ENCODE assay signal across 10 mouse cellular contexts in genomic region chr11:68188695-68189201, GRCm38 (mm10).
A peak's percentile ranks its signal among the peaks of the same experiment; 100 is the strongest.
DNase-seq lines count a peak whose midpoint lies in the region; ATAC-seq and TF ChIP-seq lines count a peak whose summit lies in the region.
"Had no signal": no experiment of that assay in that cellular context is flagged by ENCODE, and none has a peak within 500 bp of the region (broad histone marks: within the 10 kb centered on the region; RNA-seq: fewer than 3 reads in every experiment).

No protein-coding gene starts in this region.

- no peak for TF ChIP-seq EP300 in liver, postnatal 0 days (IDR thresholded peaks at IDR 0.05; ENCODE audit: low read depth)

- no peak overlapping the region for H3K9ac ChIP-seq in liver, postnatal 0 days (replicated peaks)
- H3K9ac ChIP-seq in liver, embryonic 12.5 days = no peak overlapping the region
- no peak overlapping the region for H3K9ac ChIP-seq in stomach, embryonic 15.5 days
- H3K9ac ChIP-seq: neural tube, embryonic 13.5 days had no signal

- DNase-seq in liver, postnatal 0 days = no peak
- DNase-seq in heart, embryonic 10.5 days (ENCODE audit: low spot score) = no peak
- peak; percentile 66 for DNase-seq in kidney, postnatal 10 days
- no peak for DNase-seq in cerebellum, adult 11-12 months
- no peak for DNase-seq in gastrocnemius, postnatal 14 days
- DNase-seq in gastrocnemius, postnatal 36 days = no peak
- DNase-seq: gastrocnemius, postnatal 25 days had no signal

- intact Hi-C loops in gastrocnemius, postnatal 14 days (cut with DNase I; ENCODE audit: low total_unique reads) = no loop called here
- intact Hi-C loops in gastrocnemius, postnatal 36 days (cut with DNase I) = no loop called here

- 0 out of 2 replicates have a peak overlapping the region, but pooled peaks have one; percentile 3 for H3K27ac ChIP-seq in liver, postnatal 0 days (ENCODE audit: low read depth)
- H3K27ac ChIP-seq in liver, embryonic 12.5 days = no peak overlapping the region
- peak overlapping the region; percentile 67 for H3K27ac ChIP-seq in heart, embryonic 10.5 days
- H3K27ac ChIP-seq in stomach, embryonic 15.5 days = peak overlapping the region; percentile 59; the same call in 1 of the 2 replicates

- ATAC-seq in liver, postnatal 0 days = peak; percentile 31; the same call in 1 of the 2 replicates
- ATAC-seq in liver, embryonic 12.5 days = no peak
- ATAC-seq in stomach, embryonic 15.5 days (ENCODE audit: insufficient read depth, low FRiP score, low read depth) = no peak

- no peaks in the 10 kb centered on the region for H3K9me3 ChIP-seq in liver, postnatal 0 days (ENCODE audit: low read length)
- H3K9me3 ChIP-seq in liver, embryonic 12.5 days (replicated peaks) = no peaks in the 10 kb centered on the region
- no peaks in the 10 kb centered on the region for H3K9me3 ChIP-seq in heart, embryonic 10.5 days
- H3K9me3 ChIP-seq in stomach, embryonic 15.5 days = no peaks in the 10 kb centered on the region
- H3K9me3 ChIP-seq: neural tube, embryonic 13.5 days had no signal

- H3K27me3 ChIP-seq in liver, postnatal 0 days (ENCODE audit: insufficient read depth, low read length) = no peaks in the 10 kb centered on the region
- no peaks in the 10 kb centered on the region for H3K27me3 ChIP-seq in liver, embryonic 12.5 days (replicated peaks)
- no peaks in the 10 kb centered on the region for H3K27me3 ChIP-seq in heart, embryonic 10.5 days (ENCODE audit: insufficient read depth, poor library complexity, severe bottlenecking)
- no peaks in the 10 kb centered on the region for H3K27me3 ChIP-seq in stomach, embryonic 15.5 days (replicated peaks)

- H3K4me1 ChIP-seq in liver, postnatal 0 days (ENCODE audit: insufficient read depth) = no peaks in the 10 kb centered on the region
- H3K4me1 ChIP-seq in liver, embryonic 12.5 days = 0 out of 2 replicates have a peak, but pooled peaks cover 3% of the 10 kb centered on the region
- peaks cover 25% of the 10 kb centered on the region for H3K4me1 ChIP-seq in heart, embryonic 10.5 days
- H3K4me1 ChIP-seq in stomach, embryonic 15.5 days = peaks cover 11% of the 10 kb centered on the region

- no peak overlapping the region for H3K4me2 ChIP-seq in liver, postnatal 0 days (ENCODE audit: low read depth, low read length)
- no peak overlapping the region for H3K4me2 ChIP-seq in liver, embryonic 12.5 days
- no peak overlapping the region for H3K4me2 ChIP-seq in stomach, embryonic 15.5 days
- H3K4me2 ChIP-seq: neural tube, embryonic 13.5 days had no signal

- no peak overlapping the region for H3K4me3 ChIP-seq in liver, postnatal 0 days (ENCODE audit: low read depth, low read length)
- no peak overlapping the region for H3K4me3 ChIP-seq in liver, embryonic 12.5 days
- no peak overlapping the region for H3K4me3 ChIP-seq in heart, embryonic 10.5 days
- no peak overlapping the region for H3K4me3 ChIP-seq in stomach, embryonic 15.5 days (replicated peaks)
- H3K4me3 ChIP-seq: neural tube, embryonic 13.5 days had no signal

- 56% methylated on average over 12 of the region's 12 CpGs for WGBS in liver, postnatal 0 days (ENCODE audit: insufficient replicate concordance)
- WGBS in liver, embryonic 12.5 days (ENCODE audit: insufficient replicate concordance) = 41% methylated on average over 12 of the region's 12 CpGs
- whole genome bisulfite sequencing in heart, embryonic 10.5 days = 59% methylated on average over 12 of the region's 12 CpGs
- WGBS in stomach, embryonic 15.5 days = 65% methylated on average over 12 of the region's 12 CpGs

- TF ChIP-seq CTCF in liver, postnatal 0 days (IDR thresholded peaks at IDR 0.05; ENCODE audit: low read depth) = no peak

- H3K36me3 ChIP-seq in liver, postnatal 0 days (replicated peaks; ENCODE audit: insufficient read depth, low read length) = no peaks in the 10 kb centered on the region
- no peaks in the 10 kb centered on the region for H3K36me3 ChIP-seq in liver, embryonic 12.5 days
- no peaks in the 10 kb centered on the region for H3K36me3 ChIP-seq in heart, embryonic 10.5 days
- no peaks in the 10 kb centered on the region for H3K36me3 ChIP-seq in stomach, embryonic 15.5 days
- H3K36me3 ChIP-seq: neural tube, embryonic 13.5 days had no signal
